Mouse (Mus musculus) forebrain, embryonic 14.5 days (tissue): ENCODE measurements around the gene Cdc73. TPM values are rescaled to one million over a fixed set of nuclear protein-coding genes. Genes with fewer than 3 reads are reported as not detected.
"Not testable (repeated sequence)": the region's sequence is repeated elsewhere in the genome, so short reads cannot be mapped to it uniquely, and the experiment has no call there.

ENCODE experiments used
- ATAC-seq: fragments of 200-750 bp; cut with Nextera tagmentation; 2 replicates; pipeline ENCODE4 v1.8.0; 2017; ENCODE audit warnings: mild to moderate bottlenecking, moderate library complexity
- DNase-seq: peaks from one replicate; pipeline ENCODE4 v3.0.0-alpha.2; 2015; ENCODE audit warnings: low spot score
- H3K27ac ChIP-seq: fragments of 300-500 bp; sonication (generic); 2 replicates; pipeline ENCODE4 v1.5.1; 2014; ENCODE audit warnings: low read depth, mild to moderate bottlenecking, control low read depth, low read length, moderate library complexity
- H3K27me3 ChIP-seq: fragments of 300-500 bp; sonication (generic); replicated peaks from 2 replicates; pipeline ENCODE4 v1.6.1; 2014; ENCODE audit warnings: low read length, control low read depth, mixed read lengths; ENCODE audit not compliant: control insufficient read depth, insufficient read depth
- H3K36me3 ChIP-seq: fragments of 300-500 bp; sonication (generic); 2 replicates; pipeline ENCODE4 v1.6.1; 2014; ENCODE audit warnings: low read length, control low read depth; ENCODE audit not compliant: control insufficient read depth, insufficient read depth
- H3K4me1 ChIP-seq: fragments of 300-500 bp; sonication (generic); 2 replicates; pipeline ENCODE4 v1.6.1; 2014; ENCODE audit warnings: antibody characterized with exemption, low read length, control low read depth; ENCODE audit not compliant: control insufficient read depth, insufficient read depth
- H3K4me2 ChIP-seq: fragments of 300-500 bp; sonication (generic); 2 replicates; pipeline ENCODE4 v1.6.1; 2014; ENCODE audit warnings: mild to moderate bottlenecking, control low read depth, low read length
- H3K4me3 ChIP-seq: fragments of 300-500 bp; sonication (generic); 2 replicates; pipeline ENCODE4 v1.5.1; 2014; ENCODE audit warnings: low read depth, low read length, control low read depth
- H3K9ac ChIP-seq: fragments of 300-500 bp; sonication (generic); 2 replicates; pipeline ENCODE4 v1.6.1; 2014; ENCODE audit warnings: mild to moderate bottlenecking, low read length, control low read depth, moderate library complexity
- H3K9me3 ChIP-seq: fragments of 300-500 bp; sonication (generic); replicated peaks from 2 replicates; pipeline ENCODE4 v1.6.1; 2016; ENCODE audit warnings: low read length, control low read depth, mixed read lengths; ENCODE audit not compliant: control insufficient read depth
- WGBS: fragments of 180-500 bp; shearing (Covaris S2); extraction: QIAGEN DNeasy Blood & Tissue Kit; methylation state at CpG from one replicate; pipeline ENCODE4 v1.1.7; 2014; 5-methylcytosine and 5-hydroxymethylcytosine counted together
- polyA plus RNA-seq: library from polyadenylated mRNA; unstranded; fragments of >200 nt; fragmentation: Nextera tagmentation; extraction: Ambion mirVana; gene quantifications from 2 replicates; pipeline ENCODE4 v1.2.1, GENCODE M21; 2014

Cdc73 gene
- polyA plus RNA-seq, 1 experiment from 2014 or later = 16.6 TPM

GRCm38 (mm10) chr1:143731691-143732090 lies 29.0 kb upstream of the Cdc73 start:
- Histone ChIP-seq H3K27ac (no peak overlapping the region), H3K27me3 (no peaks in the 10 kb centered on the region), H3K9ac (no peak overlapping the region), H3K36me3 (no peaks in the 10 kb centered on the region), H3K9me3 (no peaks in the 10 kb centered on the region), H3K4me2 (no peak overlapping the region), H3K4me3 (no peak overlapping the region), H3K4me1 (no peaks in the 10 kb centered on the region)
- no peak for ATAC-seq
- no peak for DNase-seq
- 40% methylated on average over 4 of the region's 4 CpGs for WGBS

- WGBS = 82% methylated on average over 2 of the region's 2 CpGs
- Histone ChIP-seq H3K4me3 (no peak overlapping the region), H3K9me3 (no peaks in the 10 kb centered on the region), H3K27ac (no peak overlapping the region), H3K4me1 (no peaks in the 10 kb centered on the region), H3K9ac (no peak overlapping the region), H3K4me2 (no peak overlapping the region), H3K27me3 (no peaks in the 10 kb centered on the region), H3K36me3 (no peaks in the 10 kb centered on the region)
- ATAC-seq (no peak), DNase-seq (peak; percentile 25)
Observed at GRCm38 (mm10) chr1:143730899-143731298, 28.2 kb upstream of the Cdc73 start.

GRCm38 (mm10) chr1:143727701-143728445 lies 25.2 kb upstream of the Cdc73 start:
- 88% methylated on average over 9 of the region's 9 CpGs for WGBS
- no peak for DNase-seq

GRCm38 (mm10) chr1:143724456-143725064 lies 21.9 kb upstream of the Cdc73 start:
- Histone ChIP-seq H3K4me2 (no peak overlapping the region), H3K4me1 (no peaks in the 10 kb centered on the region), H3K9ac (no peak overlapping the region), H3K4me3 (no peak overlapping the region), H3K27ac (no peak overlapping the region), H3K27me3 (no peaks in the 10 kb centered on the region), H3K9me3 (no peaks in the 10 kb centered on the region), H3K36me3 (no peaks in the 10 kb centered on the region)
- ATAC-seq (no peak), DNase-seq (no peak)
- 85% methylated on average over 5 of the region's 5 CpGs for WGBS

More at GRCm38 (mm10) chr1:143727701-143728445, 25.2 kb upstream of the Cdc73 start:
- H3K9ac ChIP-seq = no peak overlapping the region
- no peaks in the 10 kb centered on the region for H3K27me3 ChIP-seq
- H3K4me2 ChIP-seq = no peak overlapping the region
- no peak for ATAC-seq
- H3K4me3 ChIP-seq = no peak overlapping the region
- H3K27ac ChIP-seq = no peak overlapping the region
- no peaks in the 10 kb centered on the region for H3K4me1 ChIP-seq
- no peaks in the 10 kb centered on the region for H3K36me3 ChIP-seq
- no peaks in the 10 kb centered on the region for H3K9me3 ChIP-seq

- no CpG with 5 or more reads among the region's 2 CpGs for WGBS
- H3K27me3 ChIP-seq, DNase-seq, H3K9me3 ChIP-seq, H3K4me3 ChIP-seq, H3K36me3 ChIP-seq, H3K4me2 ChIP-seq, ATAC-seq, H3K9ac ChIP-seq, H3K4me1 ChIP-seq, H3K27ac ChIP-seq: not testable (repeated sequence)
Observed at GRCm38 (mm10) chr1:143716038-143716437, 13.3 kb upstream of the Cdc73 start, which contains the start of gene Glrx2. Glrx2 (plus strand) TSS chr1:143716338.

- no peak overlapping the region for H3K4me3 ChIP-seq
- no peaks in the 10 kb centered on the region for H3K9me3 ChIP-seq
- DNase-seq (no peak), ATAC-seq (no peak)
- peak overlapping the region; percentile 41; the same call in 1 of the 2 replicates for H3K27ac ChIP-seq
- 83% methylated on average over 5 of the region's 5 CpGs for WGBS
- H3K27me3 ChIP-seq = no peaks in the 10 kb centered on the region
- H3K9ac ChIP-seq = no peak overlapping the region
- H3K4me2 ChIP-seq = no peak overlapping the region
- no peaks in the 10 kb centered on the region for H3K4me1 ChIP-seq
- H3K36me3 ChIP-seq = no peaks in the 10 kb centered on the region
Observed at GRCm38 (mm10) chr1:143710627-143710976, 7.9 kb upstream of the Cdc73 start.

GRCm38 (mm10) chr1:143709966-143710626 lies 7.4 kb upstream of the Cdc73 start:
- H3K4me1 ChIP-seq = no peaks in the 10 kb centered on the region
- DNase-seq = peak; percentile 67
- WGBS = 55% methylated on average over 7 of the region's 7 CpGs
- peak; percentile 98 for ATAC-seq
- no peaks in the 10 kb centered on the region for H3K27me3 ChIP-seq
- no peak overlapping the region for H3K9ac ChIP-seq
- no peaks in the 10 kb centered on the region for H3K9me3 ChIP-seq
- H3K36me3 ChIP-seq = no peaks in the 10 kb centered on the region
- H3K4me2 ChIP-seq = no peak overlapping the region
- no peak overlapping the region for H3K4me3 ChIP-seq
- H3K27ac ChIP-seq = peak overlapping the region; percentile 65; the same call in 1 of the 2 replicates

GRCm38 (mm10) chr1:143708361-143708760 lies 5.7 kb upstream of the Cdc73 start:
- H3K4me3 ChIP-seq = no peak overlapping the region
- no peak overlapping the region for H3K9ac ChIP-seq
- H3K9me3 ChIP-seq = no peaks in the 10 kb centered on the region
- no peak overlapping the region for H3K27ac ChIP-seq
- ATAC-seq = no peak
- H3K27me3 ChIP-seq = no peaks in the 10 kb centered on the region
- H3K36me3 ChIP-seq = no peaks in the 10 kb centered on the region
- 85% methylated on average over 6 of the region's 6 CpGs for WGBS
- no peaks in the 10 kb centered on the region for H3K4me1 ChIP-seq
- H3K4me2 ChIP-seq = no peak overlapping the region
- DNase-seq = no peak

GRCm38 (mm10) chr1:143707006-143707405 lies 4.3 kb upstream of the Cdc73 start:
- Histone ChIP-seq H3K9me3 (no peaks in the 10 kb centered on the region), H3K27me3 (no peaks in the 10 kb centered on the region), H3K27ac (no peak overlapping the region), H3K4me2 (no peak overlapping the region), H3K4me3 (no peak overlapping the region), H3K4me1 (no peaks in the 10 kb centered on the region), H3K9ac (peak overlapping the region; percentile 2; the same call in 1 of the 2 replicates), H3K36me3 (no peaks in the 10 kb centered on the region)
- WGBS = 26% methylated on average over 4 of the region's 4 CpGs
- DNase-seq = peak; percentile 46
- no peak for ATAC-seq
